Mouse (Mus musculus) liver, postnatal 0 days (tissue): ENCODE measurements around the gene Mef2d.

Experiments
- CTCF ChIP-seq: sonication (generic); IDR thresholded peaks from 2 replicates; pipeline ENCODE4 v1.5.1; 2016; ENCODE audit warnings: antibody characterized with exemption, low read depth
- EP300 ChIP-seq: IDR thresholded peaks from 2 replicates; pipeline ENCODE4 v1.6.1; 2016; ENCODE audit warnings: antibody characterized with exemption, low read depth, mild to moderate bottlenecking

- TF ChIP-seq CTCF (no peak), EP300 (no peak)
Observed at GRCm38 (mm10) chr3:88198505-88199020, 56.4 kb downstream of the Mef2d start.
